Mouse (Mus musculus) frontal cortex, postnatal 14 days (tissue): ENCODE data around the gene Slit3.

Experiments
- DNase-seq, 2 experiments: peaks; one replicate each; pipeline ENCODE4 v3.0.0; 2022; ENCODE audit warnings: low spot score in 2 of 2

The Slit3 gene

GRCm38 (mm10) chr11:35690515-35691281 lies 569.7 kb downstream of the Slit3 start:
- no peak for DNase-seq

- DNase-seq, result peak in 1 of 2 experiments; percentile 48
Measured at GRCm38 (mm10) chr11:35693136-35693535, 572.1 kb downstream of the Slit3 start.

- no peak for DNase-seq
Measured at GRCm38 (mm10) chr11:35693625-35694024, 572.6 kb downstream of the Slit3 start.

- DNase-seq, result no peak
Measured at GRCm38 (mm10) chr11:35697476-35697875, 576.5 kb downstream of the Slit3 start.

- no peak for DNase-seq
Measured at GRCm38 (mm10) chr11:35698901-35699300, 577.9 kb downstream of the Slit3 start.

- DNase-seq, result no peak
Measured at GRCm38 (mm10) chr11:35703471-35703870, 582.4 kb downstream of the Slit3 start.

GRCm38 (mm10) chr11:35704381-35704780 lies 583.4 kb downstream of the Slit3 start:
- DNase-seq, result no peak

GRCm38 (mm10) chr11:35704927-35705326 lies 583.9 kb downstream of the Slit3 start:
- no peak for DNase-seq

GRCm38 (mm10) chr11:35707431-35707830 lies 586.4 kb downstream of the Slit3 start:
- DNase-seq, result no peak

GRCm38 (mm10) chr11:35711314-35711713 lies 590.3 kb downstream of the Slit3 start:
- DNase-seq, result no peak

GRCm38 (mm10) chr11:35718881-35719280 lies 597.9 kb downstream of the Slit3 start:
- DNase-seq, result no peak

- DNase-seq, result no peak
Measured at GRCm38 (mm10) chr11:35723876-35724275, 602.9 kb downstream of the Slit3 start.

- no peak for DNase-seq
Measured at GRCm38 (mm10) chr11:35726341-35726846, 605.4 kb downstream of the Slit3 start.

- no peak for DNase-seq
Measured at GRCm38 (mm10) chr11:35728200-35728599, 607.2 kb downstream of the Slit3 start.

GRCm38 (mm10) chr11:35729186-35729585 lies 608.2 kb downstream of the Slit3 start:
- DNase-seq, result no peak

- no peak for DNase-seq
Measured at GRCm38 (mm10) chr11:35732366-35732765, 611.3 kb downstream of the Slit3 start.

- DNase-seq, result no peak
Measured at GRCm38 (mm10) chr11:35736817-35737216, 615.8 kb downstream of the Slit3 start.

- DNase-seq, result no peak
Measured at GRCm38 (mm10) chr11:35737262-35737661, 616.2 kb downstream of the Slit3 start.

- DNase-seq, result no peak
Measured at GRCm38 (mm10) chr11:35738102-35738501, 617.1 kb downstream of the Slit3 start.

GRCm38 (mm10) chr11:35743586-35743985 lies 622.6 kb downstream of the Slit3 start:
- no peak for DNase-seq

- no peak for DNase-seq
Measured at GRCm38 (mm10) chr11:35744571-35744970, 623.5 kb downstream of the Slit3 start.

- DNase-seq, result no peak
Measured at GRCm38 (mm10) chr11:35750578-35750977, 629.6 kb downstream of the Slit3 start.

GRCm38 (mm10) chr11:35754906-35755418 lies 633.9 kb downstream of the Slit3 start:
- DNase-seq, result no peak
